Mouse (Mus musculus): Measurements from ENCODE around the gene Dnajc5. TPM values are rescaled to one million over a fixed set of nuclear protein-coding genes. Genes with fewer than 3 reads are reported as not detected.

Gene Dnajc5
- total RNA-seq, 4 experiments from 2014 or later = 105 to 115 (median 108) TPM

DNA sequence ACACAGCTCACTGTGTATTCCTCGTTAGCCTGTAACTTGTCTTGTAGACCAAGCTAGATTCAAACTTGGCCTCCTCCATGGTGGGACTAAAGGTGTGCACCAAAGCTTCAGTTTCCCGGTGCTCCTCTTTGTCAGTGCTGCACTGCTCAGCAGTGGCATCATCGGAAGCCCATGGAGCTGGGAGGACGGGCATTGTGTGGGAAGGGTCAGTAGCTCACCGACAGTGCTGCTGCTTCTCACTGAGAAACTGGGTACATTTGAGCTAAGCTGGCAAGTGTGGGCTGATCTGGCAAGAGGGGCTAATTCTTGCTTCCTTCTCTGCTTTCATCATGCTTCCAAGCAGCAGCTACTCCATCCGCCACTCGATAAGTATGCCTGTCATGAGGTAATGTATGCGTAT lies 9.1 kb upstream of the Dnajc5 start:
- DNase-seq = no peak

DNA sequence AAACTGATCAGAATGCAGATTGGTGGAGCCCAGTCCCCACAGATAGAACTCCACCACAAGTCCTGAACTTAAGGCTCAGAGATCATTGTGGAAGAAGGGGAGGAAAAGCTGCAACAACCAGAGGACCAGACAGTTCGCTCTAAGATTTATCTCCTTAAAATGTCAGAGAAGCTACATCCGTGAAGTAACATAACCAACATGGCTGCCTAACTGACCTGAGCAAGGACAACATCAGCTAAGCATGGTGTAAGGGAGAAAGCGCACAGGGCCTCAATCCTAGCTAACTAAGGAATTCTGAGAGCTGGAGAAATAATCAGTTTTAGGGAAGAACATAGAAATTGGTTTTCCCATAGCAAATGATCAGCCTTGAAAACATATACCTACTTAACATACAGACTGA lies 1.1 kb upstream of the Dnajc5 start:
- DNase-seq = no peak

DNA sequence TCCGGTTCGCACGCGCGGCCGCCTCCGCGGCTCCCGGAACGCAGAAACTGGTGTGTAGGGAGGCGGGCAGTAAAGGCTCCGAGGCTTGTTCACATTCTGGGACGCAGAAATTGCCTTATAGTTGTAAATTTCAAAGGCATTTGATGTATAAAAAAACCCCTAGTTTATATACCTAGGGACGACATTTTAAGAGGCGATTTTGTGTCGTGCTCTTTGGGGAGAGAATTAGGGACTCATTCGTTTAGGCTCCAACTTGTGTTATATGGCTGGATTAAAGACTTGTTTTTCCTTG lies 597 bp downstream of the Dnajc5 start:
- DNase-seq = no peak

DNA sequence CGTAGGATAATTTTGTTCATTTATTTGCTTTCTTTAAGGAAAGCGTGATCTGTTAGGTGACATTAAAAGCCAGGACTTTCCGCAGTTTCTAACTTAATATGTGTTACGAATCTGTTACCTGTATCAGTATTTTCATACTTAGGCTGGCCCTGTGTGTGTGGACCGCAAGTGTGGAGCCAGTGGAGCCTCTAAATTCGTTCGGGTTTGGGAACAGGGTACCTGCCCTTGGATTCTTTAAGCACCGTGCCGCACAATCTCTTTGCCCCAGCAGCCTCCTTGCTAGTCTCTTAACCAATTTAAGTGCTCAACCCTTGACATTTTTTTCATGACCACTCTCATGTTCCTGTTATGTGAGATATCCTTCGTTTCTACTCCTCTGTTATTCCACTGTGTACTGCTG lies 1.2 kb downstream of the Dnajc5 start:
- no peak for DNase-seq

DNA sequence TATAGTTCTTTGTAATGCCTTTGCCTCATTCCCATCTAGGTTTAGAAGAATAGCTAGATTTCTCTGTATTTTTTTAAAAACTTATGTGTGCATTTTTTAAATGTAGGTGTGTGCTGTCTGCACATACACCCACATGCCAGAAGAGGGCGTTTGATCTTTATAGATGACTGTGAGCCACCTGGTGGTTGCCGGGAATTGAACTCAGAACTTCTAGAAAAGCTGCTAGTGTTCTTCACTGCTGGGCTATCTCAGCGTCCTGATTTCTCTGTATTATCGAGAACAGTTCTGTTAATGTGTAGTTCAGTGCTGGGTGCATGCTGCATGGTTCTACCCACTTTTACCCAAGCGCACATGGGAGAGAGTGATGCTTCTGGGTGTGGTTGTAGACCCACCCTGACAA lies 2.5 kb downstream of the Dnajc5 start:
- no peak for DNase-seq

DNA sequence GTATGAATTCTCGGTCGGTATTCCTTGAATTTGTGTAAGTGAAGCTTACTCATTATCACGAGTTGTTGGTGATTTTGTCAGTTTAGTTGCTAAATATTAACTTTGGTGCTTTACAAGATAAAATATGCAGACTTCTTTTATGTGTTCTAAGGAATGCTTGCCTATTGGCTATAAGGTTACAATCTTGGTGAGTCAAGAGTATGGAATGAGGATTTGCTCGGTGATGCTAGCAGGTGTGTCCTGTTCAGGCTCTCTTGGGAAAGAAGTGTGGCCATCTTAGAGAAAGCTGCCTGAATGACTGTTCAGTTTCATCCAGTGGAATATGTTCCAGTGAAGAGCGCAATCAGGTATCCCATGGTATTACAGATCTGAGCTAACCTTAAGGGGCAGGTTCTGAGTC lies 5.2 kb downstream of the Dnajc5 start:
- no peak for DNase-seq

DNA sequence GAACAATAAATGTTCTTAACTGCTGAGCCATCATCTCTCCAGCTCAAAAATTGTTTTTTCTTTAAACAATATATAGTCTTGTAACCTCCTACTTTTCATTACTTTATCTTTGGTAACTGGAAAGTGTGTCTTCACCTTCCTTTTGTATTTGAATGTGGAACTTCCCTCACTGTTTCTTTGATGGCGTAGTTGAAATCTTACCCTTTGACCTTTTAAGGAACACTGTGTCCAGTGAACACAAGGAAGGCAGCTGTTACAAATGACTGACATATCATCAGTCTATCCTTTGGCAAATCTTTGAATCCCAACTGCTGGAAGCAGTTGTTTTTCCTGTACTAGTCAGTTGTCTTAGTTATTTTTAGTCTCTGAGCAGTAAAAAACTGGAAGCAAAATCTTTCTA lies 8.8 kb downstream of the Dnajc5 start:
- no peak for DNase-seq

DNA sequence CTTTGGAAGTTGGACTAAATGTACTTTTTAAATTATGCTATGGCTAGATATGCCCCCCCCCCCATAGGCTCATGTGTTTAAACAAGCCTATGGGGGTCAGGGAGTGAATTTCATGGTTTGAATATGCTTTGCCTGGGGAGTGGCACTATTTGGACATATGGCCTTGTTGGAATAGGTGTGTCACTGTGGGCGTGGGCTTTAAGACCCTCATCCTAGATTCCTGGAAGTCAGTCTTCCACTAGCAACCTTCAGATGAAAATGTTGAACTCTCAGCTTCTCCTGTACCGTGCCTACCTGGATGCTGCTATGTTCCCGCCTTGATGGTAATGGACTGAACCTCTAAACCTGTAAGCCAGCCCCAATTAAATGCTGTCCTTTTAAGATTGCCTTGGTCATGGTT lies 12.3 kb downstream of the Dnajc5 start:
- DNase-seq = no peak

DNA sequence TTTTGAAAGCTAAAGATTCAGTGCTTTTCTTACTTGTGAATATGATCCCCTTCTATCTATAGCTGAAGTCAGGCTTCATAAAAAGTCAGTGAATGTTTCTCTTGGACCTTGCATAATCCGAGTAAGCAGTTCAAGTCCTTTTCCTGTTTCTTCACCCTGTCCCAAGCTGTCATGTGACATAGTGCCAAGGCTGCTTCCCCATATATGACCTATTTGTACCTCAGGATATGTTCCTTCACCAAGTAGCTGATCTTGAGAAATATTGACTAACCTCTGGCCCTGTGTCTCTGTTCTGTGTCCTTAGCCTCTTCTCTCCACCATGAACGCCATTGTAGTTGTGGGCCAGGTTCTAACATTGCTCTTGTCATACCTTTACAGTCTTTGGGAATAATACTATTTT lies 16.1 kb downstream of the Dnajc5 start:
- no peak for DNase-seq

DNA sequence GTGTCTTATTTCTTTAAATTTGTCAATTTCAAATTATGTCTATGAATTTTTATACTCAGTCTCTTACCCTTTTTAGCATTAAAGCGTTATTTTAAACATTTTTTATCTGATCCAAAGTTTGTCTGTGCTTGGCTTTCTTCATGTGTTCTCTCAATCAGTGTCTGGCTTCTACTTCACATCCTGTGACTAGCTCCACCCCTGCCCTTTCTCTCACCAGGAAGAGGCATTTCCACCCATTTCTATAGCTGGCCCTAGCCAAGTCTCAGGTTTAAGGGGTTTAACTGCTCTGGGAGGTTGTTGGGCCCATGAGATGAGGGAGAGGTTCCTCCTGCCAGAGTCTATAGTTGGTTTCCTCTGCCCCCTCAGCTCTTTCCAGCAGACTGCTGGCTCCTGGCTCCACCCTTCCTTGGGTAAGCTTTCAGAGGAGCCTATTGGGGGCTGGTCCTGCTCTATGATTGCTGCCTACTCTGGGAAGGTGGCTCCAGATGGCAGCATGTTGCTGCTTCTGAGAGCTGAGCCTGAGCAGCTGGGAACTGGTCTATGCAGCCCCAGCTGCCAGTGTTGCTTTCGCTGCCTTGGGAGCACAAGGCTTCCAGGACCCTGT lies 17.3 kb downstream of the Dnajc5 start:
- no peak for DNase-seq

DNA sequence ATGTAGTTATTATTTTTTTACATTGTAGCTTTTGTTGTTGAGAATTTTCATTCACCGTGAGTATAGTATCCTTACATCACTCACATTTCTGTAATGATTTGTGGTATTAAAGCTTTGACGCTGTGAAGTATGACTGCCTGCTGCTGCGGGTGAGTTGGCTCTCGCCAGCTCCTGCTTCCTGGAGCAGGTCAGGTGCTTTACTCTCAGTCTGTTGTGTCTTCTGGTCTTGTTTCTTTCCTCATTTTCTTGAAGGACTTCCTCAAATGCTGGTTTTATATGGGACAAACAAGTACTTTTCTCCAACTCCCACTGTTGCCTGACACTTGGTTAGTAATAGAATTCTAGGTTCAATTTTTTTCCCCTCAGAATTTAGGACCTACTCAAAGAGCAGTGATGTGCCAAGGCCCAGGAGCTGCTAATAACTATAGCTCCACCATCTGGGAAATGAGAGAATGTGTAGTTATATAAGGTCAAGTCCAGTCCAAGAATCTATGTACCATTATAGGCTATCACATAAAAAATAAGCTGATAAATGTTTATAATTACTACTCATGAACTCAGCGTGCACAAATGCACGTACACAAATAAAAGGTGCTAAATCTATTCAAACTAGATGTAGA lies 21.6 kb downstream of the Dnajc5 start:
- no peak for DNase-seq

DNA sequence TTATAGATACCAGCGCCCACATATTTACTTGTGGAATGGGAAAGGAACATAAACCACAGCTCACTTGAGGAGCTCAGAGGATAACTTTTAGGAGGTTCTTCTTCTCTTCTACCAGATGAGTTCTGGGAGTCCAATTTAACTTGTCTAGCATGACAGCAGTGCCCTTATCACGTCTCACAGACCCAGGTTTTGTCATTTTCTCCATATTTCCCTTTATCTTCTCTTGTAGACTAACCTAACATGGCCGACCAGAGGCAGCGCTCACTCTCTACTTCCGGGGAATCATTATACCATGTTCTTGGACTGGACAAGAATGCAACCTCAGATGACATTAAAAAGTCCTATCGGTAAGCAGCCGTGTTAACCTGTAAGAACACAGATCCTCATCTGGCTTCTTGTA lies 25.9 kb downstream of the Dnajc5 start:
- no peak for DNase-seq

DNA sequence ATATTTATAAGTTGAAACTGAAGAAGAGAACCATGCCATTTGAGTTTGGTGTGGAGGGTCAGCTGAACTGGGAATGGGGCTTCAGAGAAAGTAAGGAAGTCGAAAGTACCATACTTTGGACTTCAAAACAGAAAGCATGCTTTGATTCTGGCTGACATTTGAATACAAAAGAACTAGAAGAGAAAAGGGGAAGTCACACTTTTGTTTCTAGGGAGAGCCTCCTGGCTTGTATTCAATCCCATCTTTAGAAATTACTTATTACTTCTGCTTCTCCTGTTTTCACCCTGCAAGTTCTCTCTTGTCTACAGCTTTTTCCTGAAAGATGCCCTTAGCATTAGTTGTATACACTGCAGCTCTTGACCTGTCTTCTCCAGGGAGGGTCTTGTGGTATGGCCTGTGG lies 27.9 kb downstream of the Dnajc5 start:
- DNase-seq = no peak

DNA sequence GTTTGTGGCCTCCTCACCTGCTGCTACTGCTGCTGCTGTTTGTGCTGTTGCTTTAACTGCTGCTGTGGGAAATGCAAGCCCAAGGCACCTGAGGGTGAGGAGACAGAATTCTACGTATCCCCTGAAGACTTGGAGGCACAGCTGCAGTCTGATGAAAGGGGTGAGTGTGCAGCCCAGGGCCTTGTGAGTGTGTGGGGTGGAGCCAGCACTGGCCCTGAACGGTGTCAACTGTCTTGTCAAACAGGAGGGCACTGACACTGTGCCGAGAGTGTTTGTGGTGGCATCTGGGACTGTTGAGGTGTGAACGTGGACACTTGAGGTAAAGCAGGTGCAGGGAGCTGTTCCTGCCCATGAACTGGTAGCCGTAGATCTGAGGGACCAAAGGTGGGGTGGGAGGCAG lies 28.4 kb downstream of the Dnajc5 start:
- DNase-seq = no peak

DNA sequence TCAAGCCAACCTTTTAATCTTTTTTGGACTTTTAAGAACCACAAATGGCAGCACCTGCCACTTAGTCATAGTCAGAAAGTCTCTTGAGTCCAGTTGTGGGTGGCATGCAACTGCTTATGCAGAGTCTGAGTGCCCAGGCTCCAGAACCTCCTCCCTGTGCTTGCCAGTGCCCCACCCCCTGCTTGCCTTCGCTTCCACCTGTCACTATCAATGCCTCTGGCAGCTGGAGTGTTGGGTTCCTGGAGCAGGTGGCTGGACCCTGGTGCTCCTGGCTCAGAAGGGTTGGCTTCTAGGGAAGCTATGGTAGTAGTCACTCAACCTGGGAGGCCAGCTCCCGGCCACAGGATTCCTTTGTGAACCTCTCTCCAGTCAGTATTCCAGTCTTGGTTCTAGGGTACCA lies 29.9 kb downstream of the Dnajc5 start:
- no peak for DNase-seq

DNA sequence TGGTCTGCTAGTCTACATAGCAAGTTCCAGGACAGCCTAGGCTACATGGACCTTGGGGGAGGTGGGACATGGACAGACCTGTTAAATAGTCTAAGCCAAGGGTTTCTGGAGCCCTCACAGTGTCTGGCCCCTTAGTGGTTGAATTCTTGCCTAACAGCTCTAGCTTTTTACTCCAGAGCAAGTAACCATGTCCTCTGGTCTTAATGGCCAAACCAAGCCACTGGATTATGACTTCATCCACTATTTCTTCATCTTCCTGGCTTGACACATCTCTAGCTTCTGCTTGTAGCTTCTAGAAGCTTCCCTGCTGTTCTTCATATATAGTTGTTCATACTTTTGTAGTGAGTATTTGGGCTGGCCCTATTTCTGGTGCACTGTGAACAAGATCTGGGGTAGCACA lies 33.5 kb downstream of the Dnajc5 start:
- DNase-seq = no peak

DNA sequence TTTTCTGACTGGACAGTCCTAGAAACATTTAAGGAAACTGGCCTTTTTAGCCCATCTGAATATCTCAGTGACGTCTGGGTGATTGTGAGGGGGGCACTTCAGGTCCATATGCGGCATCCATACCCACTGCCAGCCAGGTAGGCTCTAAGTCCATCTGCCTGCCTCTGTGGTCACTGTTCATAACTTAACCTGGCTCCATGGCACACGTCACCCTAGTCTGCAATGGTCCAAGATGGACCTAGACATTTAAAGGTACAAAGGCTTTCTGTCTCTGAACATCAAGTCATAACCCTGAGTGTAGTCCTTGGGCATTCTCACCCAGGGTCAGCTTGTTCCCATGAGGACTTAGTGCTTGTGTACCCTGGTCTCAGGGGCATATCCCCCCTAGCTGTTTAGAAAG lies 47.1 kb downstream of the Dnajc5 start:
- no peak for DNase-seq

DNA sequence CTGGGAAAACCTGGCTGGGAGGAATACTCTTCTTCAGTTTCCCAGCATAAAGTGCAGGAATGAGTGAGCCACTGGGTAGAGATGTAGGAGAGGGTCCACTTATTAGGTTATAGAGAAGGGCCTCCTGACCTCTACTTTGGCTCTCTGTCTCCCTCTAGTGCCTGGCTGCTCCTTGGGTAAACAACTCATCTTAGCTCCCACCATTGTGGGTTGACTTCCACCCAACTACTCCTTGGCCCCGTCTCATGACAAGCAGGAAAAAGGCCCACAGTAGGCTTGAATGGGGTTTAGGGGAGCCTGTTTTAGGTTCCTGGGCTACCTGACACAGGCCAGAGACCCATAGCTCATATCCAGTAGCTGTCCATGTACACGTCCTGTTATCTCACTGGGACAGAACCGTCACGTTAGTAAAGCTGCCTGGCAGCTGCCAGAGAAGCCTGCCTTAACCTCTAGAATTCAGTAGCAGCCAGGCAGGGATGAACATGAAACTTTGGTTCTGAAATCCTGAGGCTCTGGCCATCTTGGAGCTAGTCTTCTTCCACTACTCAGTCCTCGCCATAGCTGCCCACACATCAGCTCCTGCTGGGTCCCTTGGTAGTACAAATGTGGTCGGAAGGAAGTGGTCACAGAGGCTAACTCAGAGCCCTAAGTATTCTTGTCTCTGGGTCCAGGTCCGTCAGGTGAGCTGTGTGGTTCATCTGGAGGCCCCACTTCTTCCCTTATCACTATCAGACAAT lies 48.2 kb downstream of the Dnajc5 start:
- no peak for DNase-seq

DNA sequence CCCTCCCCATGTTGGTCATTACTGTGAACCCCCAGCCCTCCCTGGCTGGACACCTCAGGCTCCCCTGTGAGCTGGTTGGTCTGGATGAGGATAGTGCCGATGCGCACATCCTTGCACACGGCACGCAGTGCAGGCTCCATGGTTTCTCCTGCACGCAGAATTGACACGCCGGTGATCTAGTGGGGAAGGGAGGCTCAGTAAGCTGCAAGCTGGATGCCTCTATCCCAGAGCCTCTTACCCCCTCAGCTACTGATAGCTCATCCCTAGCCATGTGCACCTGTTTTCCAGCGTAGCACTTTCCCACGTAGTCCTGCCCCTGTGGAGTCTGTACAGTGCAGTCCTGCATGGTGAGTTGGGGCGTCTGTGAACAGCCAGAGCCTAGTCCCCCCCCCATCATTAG lies 49.6 kb downstream of the Dnajc5 start:
- no peak for DNase-seq

DNA sequence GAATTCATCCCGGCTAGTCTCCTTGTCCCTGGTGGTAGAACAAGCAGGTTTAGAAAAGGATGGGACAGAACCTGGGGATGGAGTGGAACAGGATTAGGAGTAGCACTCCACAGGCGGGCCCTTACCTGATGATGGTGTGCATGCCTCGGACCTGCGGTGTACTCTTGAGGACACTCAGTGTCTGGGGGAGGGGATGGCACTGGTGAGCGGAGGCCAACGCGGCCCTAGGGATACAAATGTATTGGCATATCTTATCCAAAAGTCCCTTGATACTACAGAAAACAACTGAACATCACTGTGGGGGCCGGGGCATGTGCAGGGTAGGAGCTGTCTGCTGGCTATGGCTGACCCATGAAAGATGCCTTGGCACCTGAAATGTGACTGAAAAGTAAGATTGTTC lies 50.1 kb downstream of the Dnajc5 start:
- no peak for DNase-seq

DNA sequence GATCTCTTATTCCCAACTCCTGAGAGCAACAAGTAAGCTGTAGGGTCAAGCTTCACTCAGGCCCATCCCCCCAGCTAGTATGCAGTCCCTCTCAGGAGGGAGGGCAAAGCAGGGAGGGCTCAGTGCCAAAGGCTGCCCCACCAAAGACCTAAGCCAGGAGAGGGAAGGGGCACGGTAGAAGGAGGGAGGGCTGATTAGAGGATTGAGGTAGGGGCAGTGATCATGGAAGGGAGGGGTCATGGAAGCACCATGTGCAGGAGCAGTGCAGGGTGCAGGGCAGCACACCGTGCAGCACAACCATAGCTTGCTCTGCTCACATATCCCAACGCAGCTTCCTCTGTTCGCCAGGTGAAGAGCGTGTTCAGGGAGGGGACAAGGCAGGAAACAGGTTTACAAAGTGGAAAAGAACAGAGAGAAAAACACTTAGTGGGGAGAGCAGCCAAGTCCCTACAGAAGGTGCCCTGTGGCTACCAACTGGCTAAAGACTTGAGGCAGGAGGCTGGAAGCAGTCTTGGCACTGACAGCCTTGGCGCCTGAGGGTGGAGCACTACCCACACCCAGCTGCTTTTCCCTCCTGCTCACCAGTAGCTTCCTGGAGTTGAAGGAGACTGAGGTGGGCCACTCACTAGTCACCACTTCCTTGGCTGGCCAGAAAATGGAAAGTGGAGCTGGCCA lies 50.8 kb downstream of the Dnajc5 start:
- DNase-seq = no peak

DNA sequence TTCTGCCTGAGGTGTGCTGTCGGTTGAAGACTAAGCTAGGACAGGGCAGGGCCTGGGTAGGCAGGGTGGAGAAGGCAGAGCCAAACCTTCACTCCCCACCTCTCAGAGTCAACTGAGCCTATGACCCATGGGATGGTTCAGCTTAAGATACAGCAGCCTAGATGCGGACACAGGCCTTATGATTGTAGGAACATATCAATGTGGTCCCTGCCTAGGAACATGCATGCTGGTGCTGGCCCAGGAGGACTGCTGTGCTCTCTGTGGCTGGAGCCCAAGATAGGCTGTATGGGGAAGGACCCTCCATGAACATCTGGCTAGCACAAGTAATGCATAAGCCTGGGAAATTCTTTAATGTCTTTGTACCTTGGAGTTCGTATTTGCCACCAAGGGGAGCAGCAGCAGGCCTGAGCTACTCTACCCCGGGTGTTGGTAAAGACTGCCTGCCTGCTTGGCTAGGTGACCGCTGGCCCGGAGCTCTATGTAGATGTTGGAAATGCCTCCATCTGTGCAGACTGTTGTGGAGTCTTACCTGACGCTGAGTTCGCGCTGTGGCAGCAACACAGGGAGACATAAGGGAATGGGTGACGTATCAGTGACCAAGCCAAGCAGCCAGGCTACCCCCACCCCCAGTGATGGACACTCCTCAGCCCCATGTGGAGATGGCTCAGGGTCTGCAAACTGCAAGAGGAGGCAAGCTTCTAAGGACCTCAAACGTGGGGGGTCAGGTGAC lies 51.8 kb downstream of the Dnajc5 start:
- DNase-seq = no peak
